Mouse (Mus musculus): ENCODE results near the gene Bbc3. TPM values are rescaled to one million over a fixed set of nuclear protein-coding genes. Genes with fewer than 3 reads are reported as not detected.

The Bbc3 gene
- polyA plus RNA-seq, 1 experiment from 2014 or later = 17.3 TPM

- peaks cover 50% of the 10 kb centered on the region for H3K4me1 ChIP-seq
- H3K9me3 ChIP-seq = no peaks in the 10 kb centered on the region
- under 1% methylated on average over 31 of the region's 31 CpGs for WGBS
- H3K27me3 ChIP-seq = peaks cover 36% of the 10 kb centered on the region
- H3K36me3 ChIP-seq = no peaks in the 10 kb centered on the region
- peak overlapping the region; percentile 64 for H3K27ac ChIP-seq (replicated peaks)
- H3K4me3 ChIP-seq = peak overlapping the region; percentile 71
- no peak for ATAC-seq (ENCODE audit: low FRiP score, low read depth)
- H3K4me2 ChIP-seq (replicated peaks) = peak overlapping the region; percentile 96
- H3K9ac ChIP-seq (replicated peaks) = peak overlapping the region; percentile 90
Measured at GRCm38 (mm10) chr7:16310521-16311452, 2.6 kb downstream of the Bbc3 start.

GRCm38 (mm10) chr7:16311453-16312004, 3.3 kb downstream of the Bbc3 start:
- no peaks in the 10 kb centered on the region for H3K36me3 ChIP-seq
- H3K9me3 ChIP-seq = no peaks in the 10 kb centered on the region
- no peak for ATAC-seq (ENCODE audit: low FRiP score, low read depth)
- peak overlapping the region; percentile 90 for H3K9ac ChIP-seq (replicated peaks)
- H3K4me3 ChIP-seq = peak overlapping the region; percentile 71
- peak overlapping the region; percentile 96 for H3K4me2 ChIP-seq (replicated peaks)
- peak overlapping the region; percentile 92 for H3K27ac ChIP-seq (replicated peaks)
- WGBS = 1% methylated on average over 14 of the region's 14 CpGs
- H3K4me1 ChIP-seq = peaks cover 50% of the 10 kb centered on the region
- peaks cover 36% of the 10 kb centered on the region for H3K27me3 ChIP-seq

DNA sequence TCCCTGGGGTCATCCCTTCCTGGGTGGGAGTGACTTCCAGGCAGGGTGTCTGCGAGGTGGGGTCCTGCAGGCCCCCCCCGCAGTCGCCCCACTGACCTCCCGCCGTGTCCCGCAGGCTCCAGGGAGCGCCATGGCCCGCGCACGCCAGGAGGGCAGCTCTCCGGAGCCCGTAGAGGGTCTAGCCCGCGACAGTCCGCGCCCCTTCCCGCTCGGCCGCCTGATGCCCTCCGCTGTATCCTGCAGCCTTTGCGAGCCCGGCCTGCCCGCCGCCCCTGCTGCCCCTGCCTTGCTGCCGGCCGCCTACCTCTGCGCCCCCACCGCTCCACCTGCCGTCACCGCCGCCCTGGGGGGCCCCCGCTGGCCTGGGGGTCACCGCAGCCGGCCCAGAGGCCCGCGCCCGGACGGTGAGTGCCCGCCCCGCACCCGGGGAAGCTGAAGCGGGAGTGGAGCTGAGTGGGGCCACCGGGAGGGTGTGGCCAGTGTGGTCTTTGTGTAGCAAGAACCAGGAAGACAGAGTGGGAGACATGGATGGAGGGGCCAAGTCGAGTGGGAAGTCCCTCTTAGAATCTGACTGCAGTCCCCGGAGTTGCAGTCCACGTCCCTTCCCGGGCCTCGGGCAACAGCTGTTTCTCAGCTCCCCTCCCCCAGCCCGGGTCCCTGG, 3.9 kb downstream of the Bbc3 start:
- Histone ChIP-seq H3K27ac (replicated peaks) (peak overlapping the region; percentile 92), H3K4me3 (peak overlapping the region; percentile 71), H3K4me2 (replicated peaks) (peak overlapping the region; percentile 96), H3K36me3 (no peaks in the 10 kb centered on the region), H3K27me3 (peaks cover 36% of the 10 kb centered on the region), H3K9me3 (no peaks in the 10 kb centered on the region), H3K9ac (replicated peaks) (peak overlapping the region; percentile 90), H3K4me1 (peaks cover 50% of the 10 kb centered on the region)
- under 1% methylated on average over 36 of the region's 49 CpGs for WGBS
- peak; percentile 14; the same call in 1 of the 2 replicates for ATAC-seq (ENCODE audit: low FRiP score, low read depth)

- Histone ChIP-seq H3K36me3 (no peaks in the 10 kb centered on the region), H3K27ac (replicated peaks) (peak overlapping the region; percentile 92), H3K9ac (replicated peaks) (peak overlapping the region; percentile 90), H3K4me3 (peak overlapping the region; percentile 71), H3K27me3 (peaks cover 36% of the 10 kb centered on the region), H3K9me3 (no peaks in the 10 kb centered on the region), H3K4me1 (peaks cover 50% of the 10 kb centered on the region), H3K4me2 (replicated peaks) (peak overlapping the region; percentile 96)
- 0% methylated on average over 12 of the region's 12 CpGs for WGBS
- peak; percentile 8; the same call in 1 of the 2 replicates for ATAC-seq (ENCODE audit: low FRiP score, low read depth)
Measured at GRCm38 (mm10) chr7:16312672-16313311, 4.6 kb downstream of the Bbc3 start.

- H3K9me3 ChIP-seq = no peaks in the 10 kb centered on the region
- peaks cover 50% of the 10 kb centered on the region for H3K4me1 ChIP-seq
- H3K4me2 ChIP-seq (replicated peaks) = peak overlapping the region; percentile 96
- H3K4me3 ChIP-seq = peak overlapping the region; percentile 71
- 0 out of 2 replicates have a peak, but pooled peaks cover 4% of the 10 kb centered on the region for H3K36me3 ChIP-seq
- ATAC-seq (ENCODE audit: low FRiP score, low read depth) = peak; percentile 67
- H3K27ac ChIP-seq (replicated peaks) = peak overlapping the region; percentile 92
- 1% methylated on average over 54 of the region's 66 CpGs for WGBS
- H3K9ac ChIP-seq (replicated peaks) = peak overlapping the region; percentile 80
- peaks cover 36% of the 10 kb centered on the region for H3K27me3 ChIP-seq
Measured at GRCm38 (mm10) chr7:16313481-16314220, 5.5 kb downstream of the Bbc3 start.

GRCm38 (mm10) chr7:16314221-16314775, 6.1 kb downstream of the Bbc3 start:
- no peak for ATAC-seq (ENCODE audit: low FRiP score, low read depth)
- peaks cover 45% of the 10 kb centered on the region for H3K4me1 ChIP-seq

DNA sequence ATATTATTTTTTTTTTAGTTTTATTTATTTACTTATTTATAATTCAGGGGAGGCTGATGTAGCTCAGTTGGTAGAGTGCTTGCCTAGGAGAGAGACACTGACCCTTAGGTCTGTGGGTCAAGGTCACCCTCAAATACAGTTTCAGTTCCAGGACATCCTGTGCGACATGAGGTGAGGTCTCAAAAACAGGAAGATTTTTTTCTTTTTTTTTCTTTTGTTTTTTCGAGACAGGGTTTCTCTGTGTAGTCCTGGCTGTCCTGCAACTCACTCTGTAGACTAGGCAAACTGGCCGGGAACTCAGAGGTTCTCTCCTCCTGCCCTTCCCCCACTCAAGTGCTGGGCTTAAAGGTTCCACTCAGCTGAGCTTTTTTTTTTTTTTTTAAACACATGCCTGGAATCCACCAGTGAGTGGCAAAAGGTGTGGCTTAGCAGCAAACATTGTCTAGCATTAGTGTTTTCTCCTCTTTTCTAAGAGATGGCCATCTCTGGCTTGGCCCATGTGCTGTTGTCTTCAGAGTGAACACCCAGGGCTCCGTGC, 7.1 kb downstream of the Bbc3 start:
- Histone ChIP-seq H3K4me3 (no peak overlapping the region), H3K36me3 (0 out of 2 replicates have a peak, but pooled peaks cover 6% of the 10 kb centered on the region), H3K27me3 (peaks cover 22% of the 10 kb centered on the region), H3K27ac (replicated peaks) (no peak overlapping the region), H3K9ac (replicated peaks) (no peak overlapping the region), H3K4me1 (peaks cover 35% of the 10 kb centered on the region), H3K9me3 (no peaks in the 10 kb centered on the region), H3K4me2 (replicated peaks) (no peak overlapping the region)
- 73% methylated on average over 4 of the region's 4 CpGs for WGBS
- no peak for ATAC-seq (ENCODE audit: low FRiP score, low read depth)

More at GRCm38 (mm10) chr7:16314221-16314775, 6.1 kb downstream of the Bbc3 start:
- peaks cover 32% of the 10 kb centered on the region for H3K27me3 ChIP-seq
- H3K4me3 ChIP-seq = peak overlapping the region; percentile 71
- peak overlapping the region; percentile 96 for H3K4me2 ChIP-seq (replicated peaks)
- no peaks in the 10 kb centered on the region for H3K9me3 ChIP-seq
- peak overlapping the region; percentile 80 for H3K9ac ChIP-seq (replicated peaks)
- WGBS = 8% methylated on average over 13 of the region's 13 CpGs
- H3K27ac ChIP-seq (replicated peaks) = peak overlapping the region; percentile 92
- H3K36me3 ChIP-seq = 0 out of 2 replicates have a peak, but pooled peaks cover 6% of the 10 kb centered on the region

- H3K4me2 ChIP-seq (replicated peaks) = no peak overlapping the region
- WGBS = 86% methylated on average over 13 of the region's 14 CpGs
- peaks cover 17% of the 10 kb centered on the region for H3K4me1 ChIP-seq
- no peak overlapping the region for H3K27ac ChIP-seq (replicated peaks)
- H3K9ac ChIP-seq (replicated peaks) = no peak overlapping the region
- 0 out of 2 replicates have a peak, but pooled peaks cover 6% of the 10 kb centered on the region for H3K36me3 ChIP-seq
- peaks cover 4% of the 10 kb centered on the region for H3K27me3 ChIP-seq
- no peak for ATAC-seq (ENCODE audit: low FRiP score, low read depth)
- no peaks in the 10 kb centered on the region for H3K9me3 ChIP-seq
- H3K4me3 ChIP-seq = no peak overlapping the region
Measured at GRCm38 (mm10) chr7:16317094-16317493, 8.9 kb downstream of the Bbc3 start.

DNA sequence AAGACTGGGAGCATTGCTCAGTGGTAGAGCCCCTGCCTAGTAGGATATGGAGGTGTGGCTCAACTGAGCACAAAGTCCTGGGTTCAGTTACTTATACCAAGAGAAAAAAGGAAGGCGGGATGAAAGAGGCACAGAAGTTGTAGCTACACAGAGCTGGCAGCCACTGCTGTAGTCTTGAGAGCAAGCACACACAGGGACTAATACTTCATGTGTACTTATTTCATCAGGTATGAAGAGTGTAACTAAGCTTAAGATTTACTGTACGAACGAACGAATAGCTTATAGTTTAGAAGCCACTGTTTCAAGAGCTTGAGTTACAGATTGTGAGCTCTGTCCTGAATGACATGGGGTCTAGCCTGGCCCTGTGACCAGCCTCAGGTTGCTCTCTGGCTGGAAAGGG, 11.0 kb downstream of the Bbc3 start:
- Histone ChIP-seq H3K27ac (replicated peaks) (no peak overlapping the region), H3K9ac (replicated peaks) (no peak overlapping the region), H3K27me3 (no peaks in the 10 kb centered on the region), H3K9me3 (no peaks in the 10 kb centered on the region), H3K4me1 (no peaks in the 10 kb centered on the region; the same call in 1 of the 2 replicates), H3K4me2 (replicated peaks) (no peak overlapping the region), H3K36me3 (0 out of 2 replicates have a peak, but pooled peaks cover 6% of the 10 kb centered on the region), H3K4me3 (no peak overlapping the region)
- ATAC-seq (ENCODE audit: low FRiP score, low read depth) = no peak
- 97% methylated on average over 4 of the region's 4 CpGs for WGBS

GRCm38 (mm10) chr7:16320479-16320878, 12.3 kb downstream of the Bbc3 start:
- WGBS = 94% methylated on average over 6 of the region's 6 CpGs
- no peaks in the 10 kb centered on the region for H3K9me3 ChIP-seq
- H3K4me2 ChIP-seq (replicated peaks) = no peak overlapping the region
- H3K9ac ChIP-seq (replicated peaks) = no peak overlapping the region
- ATAC-seq (ENCODE audit: low FRiP score, low read depth) = no peak
- H3K4me1 ChIP-seq = no peaks in the 10 kb centered on the region
- H3K27ac ChIP-seq (replicated peaks) = no peak overlapping the region
- H3K4me3 ChIP-seq = no peak overlapping the region
- H3K27me3 ChIP-seq = no peaks in the 10 kb centered on the region
- 0 out of 2 replicates have a peak, but pooled peaks cover 11% of the 10 kb centered on the region for H3K36me3 ChIP-seq
